Mouse (Mus musculus) subcutaneous adipose tissue, adult 2 months (tissue): ENCODE measurements around the gene Pfpl. TPM values are rescaled to one million over a fixed set of nuclear protein-coding genes. Genes with fewer than 3 reads are reported as not detected.

Experiments used
- polyA plus RNA-seq: library from polyadenylated mRNA; depleted of rRNA; stranded (reverse); fragments of >200 nt; gene quantifications from 2 replicates; pipeline ENCODE4 v1.2.3, GENCODE M21; 2012; ENCODE audit warnings: low replicate concordance; rRNA removed

Pfpl gene
- not detected in 2 replicates for polyA plus RNA-seq

DNA sequence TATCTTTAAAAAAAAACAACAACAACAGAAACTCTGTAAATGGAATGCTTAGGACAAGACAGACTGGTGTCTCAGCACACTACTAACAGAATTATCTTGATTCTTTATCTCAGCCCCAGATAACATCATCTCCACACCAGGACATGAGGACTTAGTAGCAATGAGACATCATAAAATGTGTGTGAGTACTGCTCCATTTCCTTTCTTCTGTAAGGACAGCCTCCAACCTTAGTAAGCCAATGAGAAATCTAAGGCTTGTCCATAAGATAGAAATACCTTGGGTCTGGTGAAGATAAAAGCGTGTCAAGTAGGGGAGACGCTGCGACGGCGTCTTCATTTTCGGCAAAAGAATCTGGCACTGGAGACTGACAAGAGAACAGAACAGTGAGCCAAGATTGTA is at the start of gene Pfpl:
Pfpl (plus strand) TSS at position 301 of the 400 bp plus-strand sequence.

DNA sequence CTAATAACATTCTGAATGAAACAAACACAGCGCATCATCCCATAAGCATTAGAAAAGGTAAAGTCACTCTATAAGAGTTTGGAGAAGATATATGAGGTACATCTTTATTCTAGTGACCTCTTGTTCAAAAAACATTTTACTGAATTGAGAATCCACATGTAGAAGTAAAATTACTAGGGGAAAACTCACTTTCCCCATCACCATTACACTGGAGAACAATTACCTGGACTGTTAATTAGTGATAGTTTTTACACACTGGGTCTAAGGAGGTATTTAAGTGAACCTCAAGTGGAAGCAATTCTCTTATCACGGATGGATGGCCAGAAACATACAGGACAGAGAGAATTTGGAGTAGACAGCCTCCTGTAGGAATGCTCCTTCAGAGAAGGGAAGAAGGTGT is 40.7 kb upstream of the Pfpl start, which contains the start of gene Olfr1440:
Olfr1440 (plus strand) TSS at position 301 of the 400 bp plus-strand sequence.

GRCm38 (mm10) chr19:12417361-12417760 is 10.3 kb upstream of the Pfpl start, which contains the start of gene Olfr1441:
Gene Olfr1441 (plus strand): TSS chr19:12417433.

DNA sequence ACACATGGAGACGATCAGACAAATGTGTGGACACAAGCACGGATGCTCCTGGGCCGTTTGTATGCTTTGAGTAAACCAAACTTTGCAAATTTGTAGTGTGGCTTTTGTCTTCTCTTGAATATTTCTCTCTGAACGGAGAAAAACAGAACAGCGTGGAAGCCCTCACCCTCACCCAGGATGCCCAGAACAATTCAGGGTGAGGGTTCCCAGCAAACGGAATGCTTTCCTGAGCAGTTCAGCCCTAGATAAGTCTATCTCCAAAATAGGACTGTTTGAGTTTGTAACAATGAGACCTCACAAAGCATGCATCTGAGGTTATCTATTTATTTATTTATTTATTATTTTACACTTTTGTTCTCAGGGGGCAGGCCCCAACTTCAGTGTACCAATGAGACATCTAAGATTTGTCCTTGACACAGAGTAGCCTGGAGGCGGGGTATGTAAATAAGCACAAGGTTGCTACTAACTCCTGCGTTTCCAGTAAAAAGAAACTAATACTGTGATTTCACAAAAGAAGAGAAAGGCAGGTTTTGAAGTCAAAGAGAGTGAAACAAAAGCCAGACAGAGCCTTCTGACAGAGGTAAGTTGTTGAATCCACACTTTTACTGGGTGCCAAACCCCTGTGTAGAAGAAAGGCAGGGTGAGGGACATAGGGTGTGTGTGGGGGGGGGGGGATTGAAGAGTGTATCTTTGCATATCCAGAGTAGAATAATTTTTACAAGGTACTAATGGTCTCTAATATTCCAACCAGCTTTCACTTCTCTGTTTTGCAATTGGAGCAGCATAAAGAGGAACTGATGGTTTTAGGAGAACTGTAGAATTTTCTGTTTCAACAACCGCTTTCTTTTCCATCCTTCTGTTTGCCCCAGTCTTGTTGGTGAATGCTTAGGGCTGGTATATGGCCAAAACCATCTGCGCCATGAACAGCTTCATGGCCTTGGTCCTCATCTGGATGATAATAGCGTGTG is 32.9 kb downstream of the Pfpl start, which contains the start of gene Mpeg1:
Mpeg1 (plus strand) TSS at position 498 of the 968 bp plus-strand sequence.

Other genes starting within 250 kb of the Pfpl start
- not detected in 2 replicates for gene Olfr1431, start 227.3 kb upstream of the Pfpl start, polyA plus RNA-seq
- not detected in 2 replicates for gene Olfr1432, start 195.3 kb upstream of the Pfpl start, polyA plus RNA-seq
- gene Olfr262, start 186.2 kb upstream of the Pfpl start, polyA plus RNA-seq, result not detected in 2 replicates
- gene Olfr235, start 166.9 kb upstream of the Pfpl start, polyA plus RNA-seq, result not detected in 2 replicates
- not detected in 2 replicates for gene Olfr1434, start 148.1 kb upstream of the Pfpl start, polyA plus RNA-seq
- gene Olfr1436, start 128.8 kb upstream of the Pfpl start, polyA plus RNA-seq, result not detected in 2 replicates
- gene Olfr1437, start 102.8 kb upstream of the Pfpl start, polyA plus RNA-seq, result not detected in 2 replicates
- gene Olfr1438-ps1, start 92.0 kb upstream of the Pfpl start, polyA plus RNA-seq, result not detected in 2 replicates
- gene Olfr1440, start 40.6 kb upstream of the Pfpl start, polyA plus RNA-seq, result not detected in 2 replicates
- not detected in 2 replicates for gene Olfr1441, start 10.5 kb upstream of the Pfpl start, polyA plus RNA-seq
- 9.0 and 31.8 TPM in 2 replicates for gene Mpeg1, start 32.9 kb downstream of the Pfpl start, polyA plus RNA-seq
- gene Dtx4, start 73.5 kb downstream of the Pfpl start, polyA plus RNA-seq, result 28.3 and 35.4 TPM in 2 replicates
- gene Fam111a, start 117.8 kb downstream of the Pfpl start, polyA plus RNA-seq, result 2.7 and 4.5 TPM in 2 replicates
- 0.06 TPM in 1 of 2 replicates, not detected in the other for gene Gm4952, start 172.1 kb downstream of the Pfpl start, polyA plus RNA-seq
- not detected in 2 replicates for gene Glyat, start 205.4 kb downstream of the Pfpl start, polyA plus RNA-seq
- gene Olfr1442, start 242.5 kb downstream of the Pfpl start, polyA plus RNA-seq, result not detected in 2 replicates